20 mouse cellular contexts compared by ENCODE assay signal in the genomic region with DNA sequence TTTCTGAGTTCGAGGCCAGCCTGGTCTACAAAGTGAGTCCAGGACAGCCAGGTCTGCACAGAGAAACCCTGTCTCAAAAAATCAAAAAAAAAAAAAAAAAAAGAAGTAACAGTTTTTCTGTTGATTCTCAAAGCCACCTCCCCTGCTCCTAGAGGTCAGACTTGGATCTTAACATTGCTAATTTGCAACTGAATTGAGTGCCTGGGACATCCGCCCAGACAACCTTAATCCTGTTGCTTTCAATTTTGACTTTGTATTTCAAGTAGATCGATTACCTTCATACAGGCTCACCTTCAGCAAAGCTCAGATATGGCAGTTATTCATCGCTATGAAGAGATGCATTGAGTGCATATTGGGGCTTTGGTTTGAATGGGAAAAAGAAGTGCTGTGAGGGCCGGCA.
"Had no signal": no experiment of that assay in that cellular context is flagged by ENCODE, and none has a peak within 500 bp of the region (broad histone marks: within the 10 kb centered on the region; RNA-seq: fewer than 3 reads in every experiment).

No protein-coding gene starts in this region.

- H3K27me3 ChIP-seq: heart, embryonic 15.5 days; hindbrain, embryonic 15.5 days; kidney, embryonic 15.5 days; limb, embryonic 13.5 days; limb, embryonic 15.5 days had no signal

- H3K4me3 ChIP-seq: heart, adult 2 months; heart, embryonic 13.5 days; heart, embryonic 15.5 days; hindbrain, embryonic 13.5 days; hindbrain, embryonic 15.5 days; kidney, embryonic 15.5 days; limb, embryonic 13.5 days; limb, embryonic 15.5 days; liver, embryonic 12.5 days had no signal

- H3K4me1 ChIP-seq: heart, embryonic 13.5 days; heart, embryonic 15.5 days; hindbrain, embryonic 13.5 days; hindbrain, embryonic 15.5 days; kidney, embryonic 15.5 days; limb, embryonic 13.5 days; limb, embryonic 15.5 days had no signal

- H3K36me3 ChIP-seq: heart, embryonic 13.5 days; heart, embryonic 15.5 days; hindbrain, embryonic 13.5 days; hindbrain, embryonic 15.5 days; kidney, embryonic 15.5 days; limb, embryonic 13.5 days; limb, embryonic 15.5 days; liver, embryonic 12.5 days had no signal

- DNase-seq: gastrocnemius, postnatal 14 days; gastrocnemius, postnatal 36 days; heart, adult 2 months; heart, postnatal 14 days; heart, postnatal 36 days; kidney, adult 18-20 months; kidney, adult 8-10 months; kidney, postnatal 14 days; kidney, postnatal 36 days; layer of hippocampus, adult 9-11 months; layer of hippocampus, postnatal 36 days; left cerebral cortex, postnatal 4 days had no signal

- H3K9me3 ChIP-seq: heart, embryonic 13.5 days; heart, embryonic 15.5 days; hindbrain, embryonic 13.5 days; hindbrain, embryonic 15.5 days; kidney, embryonic 15.5 days; limb, embryonic 13.5 days; limb, embryonic 15.5 days; liver, embryonic 12.5 days had no signal
